Mouse (Mus musculus): ENCODE measurements at regions not wholly inside any gene's neighbourhood (a gene's known extent, or its start where the extent isn't known, plus 50 kb on each side); places are given as distances from the start of the nearest gene placed in this dataset.

GRCm38 (mm10) chr7:116959196-116959895 lies 421.4 kb upstream of the Xylt1 start:
- H3K27me3 ChIP-seq (ENCODE audit: low read depth, poor library complexity, severe bottlenecking), result no peaks in the 10 kb centered on the region
- WGBS, result 86% methylated on average over 14 of the region's 14 CpGs
- DNase-seq (ENCODE audit: low spot score), result no peak
- H3K36me3 ChIP-seq, result no peaks in the 10 kb centered on the region
- H3K9me3 ChIP-seq (replicated peaks), result no peaks in the 10 kb centered on the region
- H3K4me1 ChIP-seq, result no peaks in the 10 kb centered on the region
- H3K27ac ChIP-seq (replicated peaks), result no peak overlapping the region
- H3K4me3 ChIP-seq, result no peak overlapping the region

- no peaks in the 10 kb centered on the region for H3K9me3 ChIP-seq (replicated peaks)
- WGBS, result 81% methylated on average over 6 of the region's 6 CpGs
- DNase-seq (ENCODE audit: low spot score), result no peak
- no peak overlapping the region for H3K27ac ChIP-seq (replicated peaks)
- no peaks in the 10 kb centered on the region for H3K27me3 ChIP-seq (ENCODE audit: low read depth, poor library complexity, severe bottlenecking)
- H3K4me1 ChIP-seq, result no peaks in the 10 kb centered on the region
- no peak overlapping the region for H3K4me3 ChIP-seq
- no peaks in the 10 kb centered on the region for H3K36me3 ChIP-seq
Measured at GRCm38 (mm10) chr7:116963839-116964238, 416.9 kb upstream of the Xylt1 start.

DNA sequence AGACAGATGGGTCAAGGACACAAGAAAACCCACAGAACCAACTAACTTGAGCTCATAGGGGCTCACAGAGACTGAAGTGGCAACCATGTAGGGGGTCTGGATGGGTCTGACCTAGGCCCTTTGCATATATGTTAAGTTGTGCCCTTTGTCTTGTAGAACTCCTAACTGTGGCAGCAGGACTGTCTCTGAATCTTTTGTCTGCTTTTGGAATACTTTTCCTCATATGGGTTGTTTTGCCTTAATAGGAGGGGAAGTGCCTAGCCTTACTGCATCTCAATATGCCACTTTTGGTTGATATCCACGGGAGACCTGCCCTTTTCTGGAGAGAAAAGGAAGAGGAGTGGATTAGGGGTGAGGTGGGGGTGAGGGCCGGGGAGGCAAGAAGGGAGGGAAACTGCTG lies 389.4 kb upstream of the Xylt1 start:
- DNase-seq (ENCODE audit: low spot score), result no peak
- no peak overlapping the region for H3K27ac ChIP-seq (replicated peaks)
- H3K27me3 ChIP-seq (ENCODE audit: low read depth, poor library complexity, severe bottlenecking), result no peaks in the 10 kb centered on the region
- whole genome bisulfite sequencing, result 68% methylated on average over 2 of the region's 2 CpGs
- no peak overlapping the region for H3K4me3 ChIP-seq
- H3K4me1 ChIP-seq, result peaks cover 14% of the 10 kb centered on the region
- no peaks in the 10 kb centered on the region for H3K9me3 ChIP-seq (replicated peaks)
- H3K36me3 ChIP-seq, result no peaks in the 10 kb centered on the region

GRCm38 (mm10) chr7:116992166-116992565 lies 388.6 kb upstream of the Xylt1 start:
- H3K27ac ChIP-seq (replicated peaks), result no peak overlapping the region
- H3K4me1 ChIP-seq, result peaks cover 14% of the 10 kb centered on the region
- no peaks in the 10 kb centered on the region for H3K36me3 ChIP-seq
- no peaks in the 10 kb centered on the region for H3K9me3 ChIP-seq (replicated peaks)
- DNase-seq (ENCODE audit: low spot score), result no peak
- H3K4me3 ChIP-seq, result no peak overlapping the region
- H3K27me3 ChIP-seq (ENCODE audit: low read depth, poor library complexity, severe bottlenecking), result no peaks in the 10 kb centered on the region

GRCm38 (mm10) chr7:116995770-116996169 lies 385.0 kb upstream of the Xylt1 start:
- Histone ChIP-seq H3K4me3 (no peak overlapping the region), H3K9me3 (replicated peaks) (no peaks in the 10 kb centered on the region), H3K27ac (replicated peaks) (no peak overlapping the region), H3K36me3 (no peaks in the 10 kb centered on the region), H3K4me1 (peaks cover 14% of the 10 kb centered on the region), H3K27me3 (ENCODE audit: low read depth, poor library complexity, severe bottlenecking) (no peaks in the 10 kb centered on the region)
- 91% methylated on average over 3 of the region's 3 CpGs for WGBS
- no peak for DNase-seq (ENCODE audit: low spot score)

GRCm38 (mm10) chr7:117003167-117003566 lies 377.6 kb upstream of the Xylt1 start:
- H3K36me3 ChIP-seq, result no peaks in the 10 kb centered on the region

GRCm38 (mm10) chr7:117018349-117018748 lies 362.4 kb upstream of the Xylt1 start:
- Histone ChIP-seq H3K27ac (replicated peaks) (no peak overlapping the region), H3K4me1 (no peaks in the 10 kb centered on the region), H3K9me3 (replicated peaks) (no peaks in the 10 kb centered on the region), H3K4me3 (no peak overlapping the region), H3K36me3 (no peaks in the 10 kb centered on the region), H3K27me3 (ENCODE audit: low read depth, poor library complexity, severe bottlenecking) (no peaks in the 10 kb centered on the region)
- WGBS, result 82% methylated on average over 1 of the region's 1 CpGs
- DNase-seq (ENCODE audit: low spot score), result no peak

More at GRCm38 (mm10) chr7:117003167-117003566, 377.6 kb upstream of the Xylt1 start:
- DNase-seq (ENCODE audit: low spot score), result no peak
- H3K4me3 ChIP-seq, result no peak overlapping the region
- no peaks in the 10 kb centered on the region for H3K27me3 ChIP-seq (ENCODE audit: low read depth, poor library complexity, severe bottlenecking)
- no peaks in the 10 kb centered on the region for H3K4me1 ChIP-seq
- H3K27ac ChIP-seq (replicated peaks), result no peak overlapping the region
- H3K9me3 ChIP-seq (replicated peaks), result no peaks in the 10 kb centered on the region

DNA sequence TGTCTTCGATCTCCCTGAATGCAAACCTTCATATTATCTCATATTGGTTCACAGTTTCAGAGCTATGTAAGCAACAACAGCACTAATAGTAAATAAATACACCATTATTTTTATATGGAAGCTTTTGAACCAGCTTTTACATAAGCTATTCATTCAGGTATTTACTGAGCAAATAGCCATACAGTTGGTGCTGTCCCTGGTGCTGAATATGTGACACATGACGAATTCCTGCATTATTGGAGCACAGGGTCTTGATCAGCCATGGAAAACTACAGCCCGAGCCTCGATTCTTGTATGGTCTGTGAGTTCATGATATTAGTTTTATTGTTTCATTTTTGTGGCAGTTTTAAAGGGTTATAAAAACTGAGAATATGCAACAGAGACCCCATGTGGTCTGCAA lies 359.1 kb upstream of the Xylt1 start:
- peak; percentile 13 for DNase-seq (ENCODE audit: low spot score)
- WGBS, result 69% methylated on average over 4 of the region's 4 CpGs
- H3K27ac ChIP-seq (replicated peaks), result no peak overlapping the region
- H3K4me1 ChIP-seq, result no peaks in the 10 kb centered on the region
- no peak overlapping the region for H3K4me3 ChIP-seq
- H3K27me3 ChIP-seq (ENCODE audit: low read depth, poor library complexity, severe bottlenecking), result no peaks in the 10 kb centered on the region
- no peaks in the 10 kb centered on the region for H3K9me3 ChIP-seq (replicated peaks)
- no peaks in the 10 kb centered on the region for H3K36me3 ChIP-seq

DNA sequence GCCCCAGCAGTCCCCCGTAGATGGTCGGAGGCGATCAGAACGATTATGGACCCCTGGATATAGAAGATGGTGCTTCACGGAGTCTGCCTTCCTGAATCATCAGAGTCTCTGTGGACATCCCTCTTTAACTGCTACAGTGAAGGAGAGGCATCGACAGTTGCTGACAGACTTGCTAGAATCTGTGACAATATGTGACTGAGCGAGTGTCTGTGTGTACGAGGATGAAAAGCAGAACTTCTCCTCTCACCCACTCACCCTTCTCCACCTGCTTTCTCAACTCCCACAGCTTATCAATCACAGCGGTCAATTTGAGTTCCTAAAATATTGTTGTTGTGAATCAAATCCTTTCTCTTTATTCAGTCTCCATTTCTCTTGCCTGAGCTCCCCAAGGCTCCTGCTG lies 335.9 kb upstream of the Xylt1 start:
- WGBS, result 88% methylated on average over 9 of the region's 9 CpGs
- Histone ChIP-seq H3K27me3 (ENCODE audit: low read depth, poor library complexity, severe bottlenecking) (no peaks in the 10 kb centered on the region), H3K4me3 (no peak overlapping the region), H3K4me1 (peaks cover 7% of the 10 kb centered on the region), H3K27ac (replicated peaks) (no peak overlapping the region), H3K9me3 (replicated peaks) (no peaks in the 10 kb centered on the region), H3K36me3 (no peaks in the 10 kb centered on the region)
- no peak for DNase-seq (ENCODE audit: low spot score)

DNA sequence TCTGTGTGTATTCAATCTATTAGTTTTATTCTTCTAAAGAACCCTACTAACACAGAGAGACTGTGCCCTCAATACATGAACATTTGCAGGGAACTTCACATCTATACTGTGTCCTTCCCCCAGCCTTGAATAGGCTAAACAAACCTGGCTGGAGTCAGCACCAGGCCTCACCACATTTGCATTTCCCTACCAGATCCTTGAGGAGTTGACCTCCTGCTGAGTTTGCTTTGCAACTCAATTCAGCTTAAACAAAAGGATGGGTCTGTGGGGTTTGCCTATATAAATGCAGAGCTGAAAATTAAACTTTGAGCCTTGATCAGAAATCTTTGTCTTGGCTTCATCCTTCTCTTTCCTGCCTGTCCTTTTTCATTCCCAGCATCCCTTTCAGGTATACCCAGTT lies 331.5 kb upstream of the Xylt1 start:
- Histone ChIP-seq H3K27ac (replicated peaks) (no peak overlapping the region), H3K36me3 (no peaks in the 10 kb centered on the region), H3K27me3 (ENCODE audit: low read depth, poor library complexity, severe bottlenecking) (no peaks in the 10 kb centered on the region), H3K9me3 (replicated peaks) (no peaks in the 10 kb centered on the region), H3K4me1 (peaks cover 7% of the 10 kb centered on the region), H3K4me3 (no peak overlapping the region)
- no peak for DNase-seq (ENCODE audit: low spot score)

DNA sequence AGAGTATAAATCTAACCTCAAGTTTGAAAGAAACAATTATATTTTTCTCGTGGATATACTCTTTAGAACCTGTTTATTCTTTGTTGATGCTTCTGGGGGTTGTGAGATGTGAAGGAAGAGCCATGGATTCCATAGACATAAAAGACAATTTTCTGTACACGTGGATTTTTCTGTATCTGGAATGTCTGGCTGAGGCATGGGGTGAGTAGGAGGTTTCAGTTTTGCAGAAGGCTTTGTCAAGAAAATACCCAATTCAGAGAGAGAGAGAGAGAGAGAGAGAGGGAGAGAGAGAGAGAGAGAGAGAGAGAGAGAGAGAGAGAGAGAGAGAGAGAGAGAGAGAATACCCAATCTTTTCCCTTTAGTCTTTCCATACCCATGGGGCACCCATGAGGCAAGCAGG lies 315.0 kb upstream of the Xylt1 start:
- H3K27me3 ChIP-seq (ENCODE audit: low read depth, poor library complexity, severe bottlenecking), result no peaks in the 10 kb centered on the region
- no peak overlapping the region for H3K4me3 ChIP-seq
- no peaks in the 10 kb centered on the region for H3K4me1 ChIP-seq
- H3K36me3 ChIP-seq, result no peaks in the 10 kb centered on the region
- WGBS, result 68% methylated on average over 2 of the region's 2 CpGs
- H3K27ac ChIP-seq (replicated peaks), result no peak overlapping the region
- DNase-seq (ENCODE audit: low spot score), result no peak
- H3K9me3 ChIP-seq (replicated peaks), result no peaks in the 10 kb centered on the region

GRCm38 (mm10) chr7:117090911-117091550 lies 289.7 kb upstream of the Xylt1 start:
- H3K4me1 ChIP-seq, result no peaks in the 10 kb centered on the region
- no peak overlapping the region for H3K27ac ChIP-seq (replicated peaks)
- no peak overlapping the region for H3K4me3 ChIP-seq
- H3K27me3 ChIP-seq (ENCODE audit: low read depth, poor library complexity, severe bottlenecking), result no peaks in the 10 kb centered on the region
- no peaks in the 10 kb centered on the region for H3K36me3 ChIP-seq
- 78% methylated on average over 6 of the region's 6 CpGs for WGBS
- no peaks in the 10 kb centered on the region for H3K9me3 ChIP-seq (replicated peaks)
- no peak for DNase-seq (ENCODE audit: low spot score)

DNA sequence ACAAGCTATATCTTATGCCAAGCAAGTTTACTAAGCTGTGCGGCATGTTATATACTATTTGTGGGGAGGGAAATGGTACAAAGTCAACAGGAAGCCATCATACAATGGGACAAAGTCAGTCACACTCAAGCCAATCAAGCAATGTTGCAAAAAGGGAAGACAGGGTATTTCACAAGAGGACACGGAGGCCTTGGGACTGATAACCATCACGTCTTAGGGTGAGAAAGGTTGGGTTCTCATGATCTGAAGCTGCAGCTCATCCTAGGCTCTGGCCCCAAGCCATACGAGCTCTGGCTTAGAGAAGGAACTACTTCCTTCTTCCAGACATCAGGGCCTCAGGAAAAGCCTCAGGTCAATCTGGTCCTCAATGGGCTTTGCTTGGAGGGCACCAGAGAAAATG lies 287.9 kb upstream of the Xylt1 start:
- no peaks in the 10 kb centered on the region for H3K36me3 ChIP-seq
- no peaks in the 10 kb centered on the region for H3K27me3 ChIP-seq (ENCODE audit: low read depth, poor library complexity, severe bottlenecking)
- no peaks in the 10 kb centered on the region for H3K9me3 ChIP-seq (replicated peaks)
- H3K4me1 ChIP-seq, result peaks cover 7% of the 10 kb centered on the region
- no peak for DNase-seq (ENCODE audit: low spot score)
- no peak overlapping the region for H3K4me3 ChIP-seq
- H3K27ac ChIP-seq (replicated peaks), result no peak overlapping the region
- 80% methylated on average over 4 of the region's 4 CpGs for WGBS
